Mouse (Mus musculus) liver, embryonic 13.5 days (tissue): ENCODE measurements around the gene 4930558K02Rik. TPM values are rescaled to one million over a fixed set of nuclear protein-coding genes. Genes with fewer than 3 reads are reported as not detected.

ENCODE experiments used
- ATAC-seq: fragments of 200-750 bp; cut with Nextera tagmentation; 2 replicates; pipeline ENCODE4 v1.8.0; 2017; ENCODE audit warnings: low read depth, mild to moderate bottlenecking, moderate number of reproducible peaks, moderate library complexity
- DNase-seq: peaks from one replicate; pipeline ENCODE4 v3.0.0; 2022
- H3K27ac ChIP-seq: fragments of 300-500 bp; sonication (generic); 2 replicates; pipeline ENCODE4 v1.5.1; 2015; ENCODE audit warnings: moderate library complexity, mild to moderate bottlenecking, inconsistent platforms
- H3K27me3 ChIP-seq: fragments of 300-500 bp; sonication (generic); 2 replicates; pipeline ENCODE4 v1.6.1; 2015; ENCODE audit warnings: mild to moderate bottlenecking, inconsistent platforms
- H3K36me3 ChIP-seq: fragments of 300-500 bp; sonication (generic); 2 replicates; pipeline ENCODE4 v1.6.1; 2015; ENCODE audit warnings: mild to moderate bottlenecking, inconsistent platforms
- H3K4me1 ChIP-seq: fragments of 300-500 bp; sonication (generic); replicated peaks from 2 replicates; pipeline ENCODE4 v1.6.1; 2015; ENCODE audit warnings: inconsistent platforms
- H3K4me2 ChIP-seq: fragments of 300-500 bp; sonication (generic); 2 replicates; pipeline ENCODE4 v1.6.1; 2015; ENCODE audit warnings: inconsistent platforms, mild to moderate bottlenecking, moderate library complexity
- H3K4me3 ChIP-seq: fragments of 300-500 bp; sonication (generic); replicated peaks from 2 replicates; pipeline ENCODE4 v1.5.1; 2015; ENCODE audit warnings: mild to moderate bottlenecking, inconsistent platforms
- H3K9ac ChIP-seq: fragments of 300-500 bp; sonication (generic); 2 replicates; pipeline ENCODE4 v1.6.1; 2015; ENCODE audit warnings: mild to moderate bottlenecking, inconsistent platforms
- H3K9me3 ChIP-seq: fragments of 300-500 bp; sonication (generic); replicated peaks from 2 replicates; pipeline ENCODE4 v1.6.1; 2016; ENCODE audit warnings: inconsistent platforms
- WGBS: fragments of 180-500 bp; shearing (Covaris S2); methylation state at CpG from one replicate; pipeline ENCODE4 v1.1.7; 2015; ENCODE audit not compliant: insufficient replicate concordance; 5-methylcytosine and 5-hydroxymethylcytosine counted together
- polyA plus RNA-seq: library from polyadenylated mRNA; unstranded; fragments of >200 nt; fragmentation: Nextera tagmentation; extraction: Ambion mirVana; gene quantifications from 2 replicates; pipeline ENCODE4 v1.2.1, GENCODE M21; 2015

Gene 4930558K02Rik
- polyA plus RNA-seq, 1 experiment from 2014 or later = not detected

DNA sequence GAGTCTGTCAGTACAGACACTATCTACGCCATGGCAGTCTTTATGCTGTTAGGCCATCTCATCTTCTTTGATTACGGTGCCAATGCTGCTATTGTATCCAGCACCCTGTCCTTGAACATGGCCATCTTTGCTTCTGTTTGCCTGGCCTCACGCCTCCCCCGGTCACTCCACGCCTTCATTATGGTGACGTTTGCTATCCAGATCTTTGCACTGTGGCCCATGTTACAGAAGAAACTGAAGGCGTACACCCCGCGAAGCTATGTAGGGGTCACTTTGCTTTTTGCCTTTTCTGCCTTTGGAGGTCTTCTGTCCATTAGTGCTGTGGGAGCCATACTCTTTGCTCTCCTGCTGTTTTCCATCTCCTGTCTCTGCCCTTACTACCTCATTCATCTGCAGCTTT is 8.6 kb downstream of the 4930558K02Rik start:
- no peak overlapping the region for H3K4me3 ChIP-seq
- DNase-seq = no peak
- H3K9me3 ChIP-seq = no peaks in the 10 kb centered on the region
- H3K27me3 ChIP-seq = no peaks in the 10 kb centered on the region; the same call in 1 of the 2 replicates
- H3K27ac ChIP-seq = no peak overlapping the region
- peaks cover 36% of the 10 kb centered on the region for H3K4me1 ChIP-seq
- peaks cover 10% of the 10 kb centered on the region for H3K36me3 ChIP-seq
- ATAC-seq = no peak
- peak overlapping the region; percentile 66; the same call in 1 of the 2 replicates for H3K4me2 ChIP-seq
- 88% methylated on average over 9 of the region's 9 CpGs for WGBS
- H3K9ac ChIP-seq = no peak overlapping the region

DNA sequence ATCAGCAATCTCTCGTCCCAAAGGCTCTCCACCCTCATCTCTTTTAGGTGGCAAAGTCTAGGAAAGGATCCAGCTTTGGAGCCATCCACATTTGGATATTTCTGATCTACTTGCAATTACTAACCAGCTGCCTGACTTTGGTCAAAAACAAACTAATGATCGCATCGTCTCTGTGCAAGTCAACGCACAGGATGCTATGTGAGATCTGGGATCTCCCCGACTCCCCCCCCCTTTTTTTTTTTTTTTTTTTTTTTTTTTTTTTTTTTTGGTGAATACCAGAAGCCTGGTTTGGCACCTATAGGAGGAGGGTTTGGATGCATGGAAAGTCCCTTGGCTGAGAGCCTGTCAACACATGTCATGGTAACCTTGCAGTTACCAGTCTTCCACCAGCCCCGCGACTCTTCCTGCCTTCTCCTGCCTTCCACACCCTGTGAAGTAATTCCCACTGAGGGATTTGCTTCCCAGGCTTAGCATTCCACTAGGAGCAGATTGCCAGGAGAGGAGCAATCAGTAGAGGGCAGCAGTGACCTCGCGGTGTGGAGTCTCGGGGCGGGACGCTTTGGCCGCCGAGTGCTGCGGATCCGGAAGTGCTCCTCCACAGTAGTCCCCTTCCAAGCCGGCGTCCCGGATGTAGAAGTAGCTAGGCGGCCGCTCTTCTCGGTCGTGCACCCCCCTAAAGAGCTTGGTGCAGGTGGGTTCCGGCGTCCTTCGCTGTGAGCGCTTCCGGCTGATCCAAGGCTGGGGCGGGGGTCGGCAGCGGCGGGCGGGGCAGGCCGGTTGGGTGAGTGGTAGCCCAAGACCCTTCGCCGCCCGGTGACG is 10.6 kb downstream of the 4930558K02Rik start, which contains the start of gene Pigc:
Gene Pigc (plus strand): TSS at position 598 of the 819 bp plus-strand sequence.
- peak within 1 kb of the TSS; percentile 72 for H3K4me3 ChIP-seq
- H3K4me1 ChIP-seq = peaks cover 23% of the 10 kb centered on the region
- ATAC-seq (peak; percentile 98), DNase-seq (peak; percentile 84)
- H3K9me3 ChIP-seq = no peaks in the 10 kb centered on the region
- 5% methylated on average over 38 of the region's 38 CpGs for WGBS
- peaks cover 10% of the 10 kb centered on the region for H3K36me3 ChIP-seq
- peak within 1 kb of the TSS; percentile 67 for H3K27ac ChIP-seq
- peak within 1 kb of the TSS; percentile 85 for H3K9ac ChIP-seq
- H3K4me2 ChIP-seq = peak within 1 kb of the TSS; percentile 66
- peaks cover 7% of the 10 kb centered on the region; the same call in 1 of the 2 replicates for H3K27me3 ChIP-seq

DNA sequence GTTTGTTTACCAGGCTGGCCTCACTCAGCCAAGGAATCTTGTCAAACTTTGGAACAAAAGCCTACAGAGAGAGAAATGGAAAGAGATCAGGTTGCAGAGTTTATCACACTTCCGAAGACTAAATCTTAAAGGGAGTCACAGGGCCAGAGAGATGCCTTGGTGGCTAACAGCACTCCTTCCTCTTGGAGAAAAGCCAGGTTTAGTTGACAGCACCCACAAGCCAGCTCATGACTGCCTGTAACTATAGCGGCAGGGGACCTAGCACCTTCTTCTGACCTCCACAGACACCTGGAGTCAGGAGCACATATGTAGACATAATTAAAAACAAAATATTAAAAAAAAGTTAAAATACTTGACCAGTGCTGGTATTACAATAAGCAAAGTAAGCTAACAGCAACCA is 11.5 kb downstream of the 4930558K02Rik start:
- no peak overlapping the region for H3K27ac ChIP-seq
- DNase-seq (no peak), ATAC-seq (no peak)
- peaks cover 10% of the 10 kb centered on the region for H3K36me3 ChIP-seq
- H3K4me1 ChIP-seq = peaks cover 18% of the 10 kb centered on the region
- 81% methylated on average over 2 of the region's 2 CpGs for WGBS
- peaks cover 7% of the 10 kb centered on the region; the same call in 1 of the 2 replicates for H3K27me3 ChIP-seq
- no peaks in the 10 kb centered on the region for H3K9me3 ChIP-seq
- H3K9ac ChIP-seq = no peak overlapping the region
- H3K4me3 ChIP-seq = no peak overlapping the region
- H3K4me2 ChIP-seq = no peak overlapping the region

DNA sequence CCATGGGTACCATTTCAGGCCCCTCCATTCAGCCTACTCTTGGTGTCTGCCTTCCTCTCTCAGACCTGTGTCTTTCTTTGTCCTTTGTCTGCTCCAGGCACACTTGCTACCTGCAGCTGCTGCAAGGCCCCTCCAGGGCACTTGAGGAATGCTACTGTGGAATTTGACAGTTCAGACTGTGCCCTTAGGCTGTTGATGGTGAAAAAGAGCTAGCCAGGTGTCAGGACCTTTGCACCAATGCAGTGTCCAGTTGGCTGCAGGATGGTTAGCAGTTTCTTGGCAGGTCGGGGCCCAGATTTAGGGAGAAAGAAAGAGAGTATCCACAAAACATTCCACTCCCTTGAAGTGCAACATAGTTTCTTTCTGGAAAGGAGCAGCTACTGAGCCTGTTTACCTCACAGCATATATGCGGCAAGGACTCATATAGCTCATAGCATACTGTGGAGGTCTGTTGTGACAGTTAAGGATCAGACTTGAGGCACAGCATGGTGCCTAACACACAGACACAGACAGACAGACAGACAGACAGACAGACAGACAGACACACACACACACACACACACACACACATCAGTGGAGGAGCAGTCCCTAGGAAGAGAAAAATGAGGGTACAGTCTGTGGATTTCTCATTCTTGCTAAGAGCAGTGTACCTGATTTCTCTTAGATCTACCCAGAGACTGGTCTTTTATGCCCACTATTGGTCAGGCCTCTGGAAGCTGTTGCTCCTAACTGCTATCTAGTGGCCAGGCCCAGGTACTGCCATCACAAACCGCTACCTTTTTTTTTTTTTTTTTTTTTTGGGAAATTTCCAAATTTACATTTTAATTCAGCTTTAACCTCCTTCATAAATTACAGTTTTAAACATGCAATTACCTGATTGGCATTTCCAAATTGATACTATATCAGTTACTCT is 16.7 kb downstream of the 4930558K02Rik start:
- no peak for ATAC-seq
- WGBS = 46% methylated on average over 3 of the region's 3 CpGs

DNA sequence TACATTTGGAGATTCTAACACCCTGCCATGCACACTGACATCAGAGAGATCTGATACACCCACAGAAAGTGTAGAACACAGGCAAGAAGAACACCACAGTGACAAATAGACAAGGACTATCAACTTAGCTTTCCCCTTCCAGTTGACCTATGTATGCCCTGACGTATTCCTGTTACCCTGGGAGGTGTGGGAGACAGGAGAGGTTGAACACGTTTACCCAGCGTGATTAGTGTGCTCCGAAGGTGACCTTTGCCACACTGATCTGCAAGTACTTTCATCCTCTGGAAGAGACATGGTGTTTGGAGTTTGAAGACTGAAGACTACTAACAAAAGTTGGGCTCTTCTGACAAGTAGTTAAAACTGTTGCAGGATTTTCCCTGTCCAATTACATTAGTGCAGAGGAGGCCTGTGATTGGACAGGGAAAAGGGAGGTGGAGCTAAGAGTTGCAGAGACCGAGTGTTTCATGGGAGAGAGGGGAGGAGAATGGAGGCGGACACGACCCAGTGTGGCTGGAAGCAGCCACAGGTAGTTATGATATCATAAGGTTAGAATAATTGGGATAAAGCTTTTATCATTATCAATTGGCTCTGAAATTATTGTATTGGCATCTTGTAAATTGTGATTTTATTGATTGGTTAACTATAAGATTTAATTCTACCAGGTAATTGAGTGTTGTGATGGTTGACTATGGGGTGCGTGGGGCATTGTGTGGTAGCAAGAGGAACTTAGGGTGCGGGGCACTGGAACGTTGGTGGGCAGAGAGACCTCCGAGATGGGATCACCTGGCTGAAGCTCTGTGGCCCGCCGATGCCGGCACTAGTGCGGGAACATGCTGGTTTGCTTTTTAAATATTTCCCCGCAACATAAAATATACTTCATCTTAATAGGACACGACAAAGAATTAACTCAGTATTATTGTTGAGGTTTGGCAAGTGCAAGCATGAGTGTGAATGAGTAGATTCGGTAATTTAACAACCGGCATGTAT is 21.2 kb downstream of the 4930558K02Rik start:
- no peaks in the 10 kb centered on the region for H3K4me1 ChIP-seq
- no peaks in the 10 kb centered on the region for H3K27me3 ChIP-seq
- no peak overlapping the region for H3K27ac ChIP-seq
- no peak overlapping the region for H3K4me2 ChIP-seq
- H3K9ac ChIP-seq = no peak overlapping the region
- H3K9me3 ChIP-seq = no peaks in the 10 kb centered on the region
- no peak overlapping the region for H3K4me3 ChIP-seq
- H3K36me3 ChIP-seq = no peaks in the 10 kb centered on the region
- WGBS = 73% methylated on average over 19 of the region's 19 CpGs
- no peak for DNase-seq
- ATAC-seq = no peak

More for the DNA sequence above, 16.7 kb downstream of the 4930558K02Rik start:
- H3K36me3 ChIP-seq = no peaks in the 10 kb centered on the region
- no peak for DNase-seq
- H3K4me2 ChIP-seq = no peak overlapping the region
- no peaks in the 10 kb centered on the region for H3K9me3 ChIP-seq
- no peak overlapping the region; the same call in 1 of the 2 replicates for H3K27ac ChIP-seq
- peaks cover 7% of the 10 kb centered on the region; the same call in 1 of the 2 replicates for H3K27me3 ChIP-seq
- H3K4me1 ChIP-seq = no peaks in the 10 kb centered on the region
- no peak overlapping the region for H3K4me3 ChIP-seq
- no peak overlapping the region for H3K9ac ChIP-seq

DNA sequence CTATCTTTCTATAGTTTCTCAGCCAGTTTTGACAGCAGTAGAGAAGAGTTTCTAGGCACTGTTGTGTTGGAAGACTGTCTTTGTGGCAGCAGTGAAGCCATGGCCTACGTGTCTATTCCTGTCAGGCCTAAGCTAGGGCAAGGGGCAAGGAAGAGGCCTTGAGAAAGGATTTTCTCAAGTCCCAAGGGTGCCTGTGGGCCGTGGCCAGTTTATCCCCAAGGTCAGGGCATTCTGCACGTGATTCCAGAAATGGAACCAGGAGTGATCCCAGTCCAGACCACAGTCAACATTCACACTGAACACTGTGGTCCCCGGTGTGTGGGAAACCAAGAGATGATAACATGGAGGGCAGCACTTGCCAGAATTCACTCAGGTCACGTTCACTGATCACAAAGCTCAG is 23.6 kb downstream of the 4930558K02Rik start:
- DNase-seq = no peak
- Histone ChIP-seq H3K4me1 (no peaks in the 10 kb centered on the region), H3K27me3 (no peaks in the 10 kb centered on the region), H3K4me3 (no peak overlapping the region), H3K9ac (no peak overlapping the region), H3K4me2 (no peak overlapping the region), H3K27ac (no peak overlapping the region), H3K36me3 (no peaks in the 10 kb centered on the region), H3K9me3 (no peaks in the 10 kb centered on the region)
- ATAC-seq = no peak
- WGBS = 53% methylated on average over 5 of the region's 5 CpGs

DNA sequence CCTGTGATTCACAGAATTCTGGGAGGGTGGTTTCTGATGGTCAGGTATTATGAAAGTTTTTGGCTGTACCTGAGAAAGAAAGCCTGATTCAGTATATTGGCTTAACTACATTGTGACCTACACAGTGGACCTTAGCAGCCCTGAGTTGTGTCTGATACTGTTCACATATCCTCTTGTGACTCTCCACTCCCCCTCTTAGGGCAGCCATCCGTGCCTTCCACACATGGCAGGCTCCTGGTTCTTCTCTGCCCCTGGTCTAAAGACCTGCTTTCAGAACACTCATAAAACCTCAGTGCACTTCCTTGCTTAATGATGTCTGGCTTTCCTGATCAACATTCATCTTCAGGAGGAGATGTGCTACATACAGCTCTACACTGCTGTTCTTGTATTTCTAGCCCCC is 26.8 kb downstream of the 4930558K02Rik start:
- WGBS = 37% methylated on average over 1 of the region's 1 CpGs
- no peaks in the 10 kb centered on the region for H3K4me1 ChIP-seq

DNA sequence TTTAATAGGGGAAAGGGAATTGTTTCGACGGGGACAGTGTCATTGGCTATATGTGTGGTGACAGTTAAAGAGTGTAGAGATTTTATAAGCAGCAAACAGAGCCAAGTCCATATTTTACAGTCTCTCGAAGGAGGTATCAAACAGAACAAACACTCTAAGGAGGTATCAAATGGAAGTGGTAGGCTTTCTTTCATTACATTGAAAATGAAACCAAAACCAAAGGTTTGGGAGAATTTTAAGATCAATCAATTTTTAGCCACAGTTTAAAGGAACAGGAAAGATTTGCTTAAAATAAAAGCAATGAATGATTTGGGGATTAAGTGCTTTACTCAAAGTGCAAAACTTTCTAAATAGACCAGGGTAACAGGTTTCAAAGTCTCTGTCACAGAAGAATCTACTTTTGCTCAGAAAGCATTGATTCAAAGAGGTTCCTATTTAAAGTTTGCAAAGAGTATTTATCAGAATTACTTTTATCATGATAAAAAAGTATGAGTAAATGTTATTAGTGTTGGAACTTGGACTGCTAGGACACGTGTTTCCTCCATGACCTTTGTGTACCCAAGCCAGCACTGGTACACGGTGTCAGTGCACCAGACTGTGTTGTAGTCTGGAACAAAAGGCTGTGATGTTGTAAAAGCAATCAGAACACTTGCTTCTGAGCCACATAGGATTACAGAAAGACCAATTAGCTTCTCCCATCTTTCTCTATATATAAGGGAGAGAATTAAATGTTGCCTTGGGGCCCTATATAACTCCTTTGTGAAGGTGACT is 28.2 kb downstream of the 4930558K02Rik start:
- no peaks in the 10 kb centered on the region for H3K27me3 ChIP-seq
- ATAC-seq = no peak
- no peaks in the 10 kb centered on the region for H3K4me1 ChIP-seq
- no peak for DNase-seq
- WGBS = 58% methylated on average over 5 of the region's 5 CpGs
- H3K9ac ChIP-seq = no peak overlapping the region
- H3K27ac ChIP-seq = no peak overlapping the region
- H3K4me3 ChIP-seq = no peak overlapping the region
- no peaks in the 10 kb centered on the region for H3K9me3 ChIP-seq
- no peaks in the 10 kb centered on the region for H3K36me3 ChIP-seq
- H3K4me2 ChIP-seq = no peak overlapping the region

More for the DNA sequence above, 26.8 kb downstream of the 4930558K02Rik start:
- ATAC-seq = no peak
- Histone ChIP-seq H3K27me3 (no peaks in the 10 kb centered on the region), H3K9me3 (no peaks in the 10 kb centered on the region), H3K4me3 (no peak overlapping the region), H3K36me3 (no peaks in the 10 kb centered on the region), H3K4me2 (no peak overlapping the region), H3K9ac (no peak overlapping the region), H3K27ac (no peak overlapping the region)
- no peak for DNase-seq

DNA sequence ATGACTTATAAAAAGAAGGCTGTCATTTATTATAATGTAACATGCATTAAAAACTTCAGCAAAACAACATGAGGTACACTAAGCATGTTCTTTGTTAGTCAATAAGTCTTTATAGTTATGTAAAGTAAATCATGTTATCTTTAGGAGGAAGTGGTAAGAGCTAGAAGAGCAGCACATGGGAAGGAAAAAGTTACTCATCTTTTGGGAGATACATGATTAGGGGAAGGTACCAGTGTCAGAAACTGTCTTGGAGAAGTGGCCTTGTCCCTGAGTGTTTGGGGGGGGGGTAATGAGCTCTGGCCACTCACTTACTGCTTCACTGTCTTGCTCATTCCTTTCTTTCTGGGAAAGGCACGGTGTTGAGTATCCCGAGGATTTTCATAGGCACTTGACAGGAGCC is 37.4 kb downstream of the 4930558K02Rik start:
- H3K27ac ChIP-seq = no peak overlapping the region
- H3K27me3 ChIP-seq = 0 out of 2 replicates have a peak, but pooled peaks cover 3% of the 10 kb centered on the region
- DNase-seq (no peak), ATAC-seq (no peak)
- no peak overlapping the region for H3K4me3 ChIP-seq
- no peaks in the 10 kb centered on the region for H3K36me3 ChIP-seq
- H3K4me1 ChIP-seq = no peaks in the 10 kb centered on the region
- no peaks in the 10 kb centered on the region for H3K9me3 ChIP-seq
- no peak overlapping the region for H3K9ac ChIP-seq
- no peak overlapping the region for H3K4me2 ChIP-seq
- 55% methylated on average over 2 of the region's 2 CpGs for WGBS

DNA sequence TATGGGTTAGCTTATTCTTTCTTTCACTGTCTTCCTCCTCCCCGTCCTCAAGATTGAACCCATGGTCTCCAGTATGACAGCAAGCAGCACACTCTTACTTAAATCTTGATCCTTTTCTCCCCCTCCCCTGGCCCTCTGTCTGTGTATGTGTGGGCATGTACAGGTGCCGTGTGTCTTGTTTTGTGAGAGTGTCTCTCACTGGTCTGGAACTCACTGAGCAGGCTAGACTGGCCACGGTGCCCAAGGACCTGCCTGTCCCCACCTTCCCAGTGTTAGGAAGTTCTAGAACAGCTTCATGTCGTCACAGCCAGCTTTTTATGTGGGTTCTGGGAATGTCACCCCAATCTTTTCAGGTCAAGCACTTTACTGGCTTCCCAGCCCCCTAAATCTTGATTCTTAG is 47.1 kb downstream of the 4930558K02Rik start:
- DNase-seq (no peak), ATAC-seq (no peak)
- Histone ChIP-seq H3K9me3 (no peaks in the 10 kb centered on the region), H3K4me1 (no peaks in the 10 kb centered on the region), H3K27me3 (no peaks in the 10 kb centered on the region), H3K9ac (no peak overlapping the region), H3K4me2 (no peak overlapping the region), H3K27ac (no peak overlapping the region), H3K36me3 (no peaks in the 10 kb centered on the region), H3K4me3 (no peak overlapping the region)
- 71% methylated on average over 4 of the region's 4 CpGs for WGBS
